Mouse (Mus musculus) frontal cortex, postnatal 36 days (tissue): ENCODE results near the gene Acot4.
"Not testable (repeated sequence)": the region's sequence is repeated elsewhere in the genome, so short reads cannot be mapped to it uniquely, and the experiment has no call there.

Source experiments
- DNase-seq, 2 experiments: peaks; one replicate each; pipeline ENCODE4 v3.0.0; 2022; ENCODE audit warnings: low spot score in 2 of 2

Gene Acot4

GRCm38 (mm10) chr12:84030659-84031332 lies 7.4 kb upstream of the Acot4 start:
- DNase-seq = peak; percentile 77 to 84

- DNase-seq = no peak
Observed at GRCm38 (mm10) chr12:84032854-84033253, 5.3 kb upstream of the Acot4 start.

- DNase-seq = not testable (repeated sequence)
Observed at GRCm38 (mm10) chr12:84033302-84033701, 4.9 kb upstream of the Acot4 start.

GRCm38 (mm10) chr12:84034108-84034507 lies 4.1 kb upstream of the Acot4 start:
- no peak for DNase-seq

GRCm38 (mm10) chr12:84038691-84039111 lies 522 bp downstream of the Acot4 start, which contains the start of gene Gm49366:
Gene Gm49366 (plus strand): TSS chr12:84038935.
- DNase-seq = peak; percentile 40 to 43

GRCm38 (mm10) chr12:84042248-84042647 lies 4.1 kb downstream of the Acot4 start:
- no peak for DNase-seq

- DNase-seq = no peak
Observed at GRCm38 (mm10) chr12:84044045-84044444, 5.9 kb downstream of the Acot4 start.

GRCm38 (mm10) chr12:84046906-84047305 lies 8.7 kb downstream of the Acot4 start:
- DNase-seq = no peak

- DNase-seq = not testable (repeated sequence)
Observed at GRCm38 (mm10) chr12:84050744-84051143, 12.6 kb downstream of the Acot4 start.

- DNase-seq = no peak
Observed at GRCm38 (mm10) chr12:84051937-84052474, 13.8 kb downstream of the Acot4 start, which contains the start of gene Acot3. Gene Acot3 (plus strand): TSS chr12:84052144.

GRCm38 (mm10) chr12:84052609-84053008 lies 14.4 kb downstream of the Acot4 start:
- no peak for DNase-seq

GRCm38 (mm10) chr12:84053173-84053572 lies 15.0 kb downstream of the Acot4 start:
- no peak for DNase-seq

GRCm38 (mm10) chr12:84053679-84054391 lies 15.7 kb downstream of the Acot4 start:
- DNase-seq = no peak

- no peak for DNase-seq
Observed at GRCm38 (mm10) chr12:84060946-84061345, 22.8 kb downstream of the Acot4 start.

GRCm38 (mm10) chr12:84062336-84062735 lies 24.2 kb downstream of the Acot4 start:
- no peak for DNase-seq

- no peak for DNase-seq
Observed at GRCm38 (mm10) chr12:84063228-84063627, 25.0 kb downstream of the Acot4 start.

GRCm38 (mm10) chr12:84063833-84064232 lies 25.7 kb downstream of the Acot4 start:
- no peak for DNase-seq

GRCm38 (mm10) chr12:84064621-84065020 lies 26.4 kb downstream of the Acot4 start:
- no peak for DNase-seq

GRCm38 (mm10) chr12:84067752-84068151 lies 29.6 kb downstream of the Acot4 start:
- no peak for DNase-seq

GRCm38 (mm10) chr12:84068296-84068695 lies 30.1 kb downstream of the Acot4 start:
- no peak for DNase-seq

GRCm38 (mm10) chr12:84068986-84069385 lies 30.8 kb downstream of the Acot4 start, which contains the start of gene Acot5:
Gene Acot5 (plus strand): TSS chr12:84069325.
- no peak for DNase-seq

- peak; percentile 49 to 61 for DNase-seq
Observed at GRCm38 (mm10) chr12:84069582-84069981, 31.4 kb downstream of the Acot4 start.

GRCm38 (mm10) chr12:84071696-84072095 lies 33.5 kb downstream of the Acot4 start:
- peak; percentile 24 to 70 for DNase-seq
